Mouse (Mus musculus): ENCODE data around the gene Gm10644.

The Gm10644 gene

GRCm38 (mm10) chr8:83897211-83897610 is 57.8 kb downstream of the Gm10644 start:
- no peak for DNase-seq (ENCODE audit: low spot score)

DNA sequence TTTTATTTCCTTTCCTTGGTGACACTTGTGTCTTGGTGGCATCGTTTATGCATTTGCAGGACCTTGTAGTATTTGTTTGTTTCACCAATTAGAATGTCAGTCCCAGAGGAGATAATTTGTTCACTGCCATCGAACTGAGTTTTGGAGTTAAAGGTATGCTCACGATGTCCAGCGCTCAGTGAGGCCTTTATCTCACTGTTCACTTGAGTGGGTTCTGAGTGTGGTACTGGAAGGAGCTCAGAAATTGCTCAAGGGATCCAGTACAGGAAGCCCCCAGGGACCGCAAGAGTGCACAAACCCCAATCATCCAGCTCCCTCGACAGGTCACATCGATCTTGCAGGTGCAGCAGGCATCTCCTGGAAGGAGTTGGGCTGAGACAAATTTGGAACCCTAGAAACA is 58.5 kb downstream of the Gm10644 start:
- DNase-seq (ENCODE audit: low spot score): no peak

GRCm38 (mm10) chr8:83895894-83896293 is 59.1 kb downstream of the Gm10644 start:
- DNase-seq (ENCODE audit: low spot score): no peak

DNA sequence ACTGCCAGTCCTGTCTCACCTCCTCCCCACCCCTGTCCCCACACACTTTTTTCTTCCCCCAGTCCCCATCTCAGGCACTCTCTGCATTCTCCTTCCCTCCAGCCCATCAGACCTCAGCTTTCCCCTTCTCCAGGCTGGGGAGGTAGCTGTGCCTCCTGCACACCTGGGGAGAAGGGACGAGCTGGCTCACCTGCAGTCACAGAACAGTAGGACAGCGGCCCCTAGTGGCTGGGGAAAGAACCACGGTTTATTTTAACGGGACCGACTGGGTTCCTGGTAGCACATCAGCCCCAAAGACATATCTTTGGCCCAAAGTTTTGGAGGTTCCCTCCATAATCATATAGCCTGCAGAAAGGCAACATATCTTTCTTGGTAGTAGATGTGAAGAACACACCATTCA is 61.1 kb downstream of the Gm10644 start:
- peak; percentile 65 for DNase-seq (ENCODE audit: low spot score)

GRCm38 (mm10) chr8:83892061-83892460 is 62.9 kb downstream of the Gm10644 start:
- no peak for DNase-seq (ENCODE audit: low spot score)

DNA sequence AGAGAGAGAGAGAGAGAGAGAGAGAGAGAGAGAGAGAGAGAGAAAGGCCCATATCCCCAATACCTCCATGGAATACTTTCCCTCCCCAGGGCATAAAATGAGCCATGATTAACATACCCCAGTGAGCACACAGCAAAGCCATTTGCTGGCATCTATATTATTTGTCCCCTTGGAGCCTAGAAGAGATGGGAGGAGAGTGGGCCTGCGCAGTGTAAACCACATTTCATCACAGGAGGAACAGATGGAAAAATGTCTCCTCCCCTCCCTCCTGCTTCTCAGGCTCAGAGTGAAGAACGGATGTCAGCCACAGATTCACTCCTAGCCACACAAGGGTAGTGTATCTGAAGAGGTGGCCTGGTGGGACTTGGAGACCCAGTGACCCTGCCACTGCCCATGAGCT is 66.6 kb downstream of the Gm10644 start:
- no peak for DNase-seq (ENCODE audit: low spot score)

Data from urinary bladder, postnatal 10 days (tissue).